Mouse (Mus musculus): ENCODE results near the gene Gm49630.
"Not testable (repeated sequence)": the region's sequence is repeated elsewhere in the genome, so short reads cannot be mapped to it uniquely, and the experiment has no call there.

- not testable (repeated sequence) for TF ChIP-seq CTCF (IDR thresholded peaks at IDR 0.05; ENCODE audit: low read depth, low read length); POLR2AphosphoS5 (IDR thresholded peaks at IDR 0.05; ENCODE audit: insufficient replicate concordance, low read depth, low read length); TAL1 (conservative IDR thresholded peaks at IDR 0.05; ENCODE audit: low read depth, low read length)
Measured at GRCm38 (mm10) chr17:7337381-7337780, 34.4 kb downstream of the Gm49630 start.

Data from G1E (cell line).